Mouse (Mus musculus): ENCODE data around the gene Cnot10.

The Cnot10 gene

DNA sequence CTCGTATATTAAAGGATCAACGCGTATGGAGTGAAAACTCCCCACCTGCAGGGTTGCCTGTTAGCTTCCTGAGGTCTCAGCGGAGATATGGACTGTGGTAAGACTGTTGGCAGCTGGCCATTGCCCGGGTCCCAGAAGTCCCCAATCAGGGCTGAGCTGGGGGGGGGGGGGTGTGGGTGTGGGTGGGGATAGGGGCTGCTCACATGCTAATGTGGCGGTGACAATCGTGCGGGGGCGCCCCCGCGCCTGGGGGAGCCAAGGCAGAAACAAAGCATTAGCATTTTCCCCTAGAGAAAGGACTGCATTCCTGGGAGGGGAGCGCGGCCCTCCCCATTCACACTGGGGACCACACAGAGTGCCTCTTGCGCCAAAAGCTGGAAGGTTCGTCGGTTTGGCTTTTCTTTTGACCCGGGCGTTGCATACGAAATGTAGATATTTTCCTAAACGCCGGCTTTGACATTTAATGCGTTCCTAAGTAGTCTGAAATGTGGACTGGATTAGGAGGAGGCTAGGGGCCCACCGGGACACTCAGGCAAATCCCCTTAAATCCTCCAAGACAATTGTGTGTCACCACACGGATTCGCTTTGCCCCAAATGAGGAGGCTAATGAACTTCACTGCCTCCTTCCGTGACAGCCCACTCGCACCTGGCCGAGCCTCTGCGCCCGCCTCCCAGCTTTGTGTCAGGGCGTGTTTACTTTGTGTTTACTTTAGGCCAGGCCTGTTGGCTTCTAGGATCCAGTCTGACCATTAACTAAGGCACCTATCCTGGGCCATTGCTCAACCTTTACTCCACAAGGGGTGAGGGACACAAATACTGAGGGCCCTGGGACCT is 55.6 kb downstream of the Cnot10 start:
- DNase-seq (ENCODE audit: low spot score in 2 of 2) = no peak

DNA sequence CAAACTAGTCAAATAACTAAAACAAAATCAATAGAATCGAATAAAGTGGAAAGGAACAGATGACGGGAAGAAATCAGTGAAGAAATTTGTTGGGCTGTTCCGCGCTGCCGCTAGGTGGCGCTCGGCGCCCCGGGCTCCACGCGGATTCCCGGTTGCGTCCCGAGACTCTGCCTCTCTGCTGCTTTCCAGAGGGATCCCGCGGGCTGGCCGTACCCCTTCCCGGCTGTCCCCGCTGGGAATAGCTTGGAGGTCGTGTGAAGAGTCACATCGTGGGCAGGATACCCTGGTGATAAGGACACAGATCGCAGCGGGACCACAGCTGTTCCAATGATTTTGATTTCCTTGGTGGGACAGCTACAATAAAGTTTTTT is 56.2 kb downstream of the Cnot10 start:
- peak in 1 of 2 experiments; percentile 12 for DNase-seq (ENCODE audit: low spot score in 2 of 2)

- DNase-seq (ENCODE audit: low spot score in 2 of 2) = no peak
These were observed 61.3 kb downstream of the Cnot10 start for GRCm38 (mm10) chr9:114578646-114579045.

GRCm38 (mm10) chr9:114576001-114576400 is 64.0 kb downstream of the Cnot10 start:
- no peak for DNase-seq (ENCODE audit: low spot score in 2 of 2)

- no peak for DNase-seq (ENCODE audit: low spot score in 2 of 2)
These were observed 66.5 kb downstream of the Cnot10 start for GRCm38 (mm10) chr9:114573528-114573927.

- DNase-seq (ENCODE audit: low spot score in 2 of 2) = no peak
These were observed 71.1 kb downstream of the Cnot10 start for GRCm38 (mm10) chr9:114568682-114569474.

- no peak for DNase-seq (ENCODE audit: low spot score in 2 of 2)
These were observed 75.3 kb downstream of the Cnot10 start for GRCm38 (mm10) chr9:114564667-114565066.

DNA sequence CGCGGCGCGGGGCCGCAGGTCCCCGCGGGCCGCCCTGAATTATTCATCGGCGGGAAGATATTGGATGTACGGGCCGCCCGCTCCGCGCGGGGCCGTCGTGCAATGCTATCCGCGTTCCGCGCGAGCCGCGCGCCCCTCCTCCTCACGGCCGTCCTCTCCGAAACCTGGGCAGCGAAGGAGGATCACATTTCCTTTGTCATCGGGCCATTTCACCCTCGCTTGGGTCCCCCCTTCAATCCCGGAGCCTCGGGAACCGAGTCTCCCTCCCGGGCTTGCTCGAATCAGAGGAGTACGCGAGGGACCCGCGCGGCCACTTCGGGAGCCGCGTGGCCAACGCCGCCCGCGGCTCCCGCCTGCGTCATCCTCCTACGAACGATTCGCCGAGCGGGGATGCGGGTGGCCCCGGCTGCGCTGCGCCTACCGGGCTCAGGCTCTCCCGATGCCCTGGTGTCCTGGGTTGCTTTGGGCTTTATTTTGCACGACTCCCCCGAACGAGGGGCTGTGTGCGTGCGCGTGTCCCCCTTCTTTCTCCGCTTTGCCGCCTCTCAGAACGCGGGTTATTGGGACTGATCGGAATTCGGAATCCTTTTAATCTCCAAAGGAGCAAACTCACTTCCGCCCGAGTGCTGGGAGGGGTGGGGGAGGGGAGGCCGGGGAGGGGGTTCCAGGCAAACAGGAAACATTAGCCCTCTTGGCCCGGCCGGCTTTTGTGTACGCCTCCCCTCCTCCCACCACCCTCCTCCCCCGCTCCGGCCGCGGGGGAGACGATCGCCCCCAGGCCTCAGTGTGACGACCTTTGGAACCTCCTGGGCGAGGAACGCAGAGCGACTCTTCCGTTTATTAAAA is 76.0 kb downstream of the Cnot10 start, which contains the start of gene Trim71:
Trim71 (minus strand) TSS at position 609 of the 846 bp plus-strand sequence.
- DNase-seq (ENCODE audit: low spot score in 2 of 2) = no peak

DNA sequence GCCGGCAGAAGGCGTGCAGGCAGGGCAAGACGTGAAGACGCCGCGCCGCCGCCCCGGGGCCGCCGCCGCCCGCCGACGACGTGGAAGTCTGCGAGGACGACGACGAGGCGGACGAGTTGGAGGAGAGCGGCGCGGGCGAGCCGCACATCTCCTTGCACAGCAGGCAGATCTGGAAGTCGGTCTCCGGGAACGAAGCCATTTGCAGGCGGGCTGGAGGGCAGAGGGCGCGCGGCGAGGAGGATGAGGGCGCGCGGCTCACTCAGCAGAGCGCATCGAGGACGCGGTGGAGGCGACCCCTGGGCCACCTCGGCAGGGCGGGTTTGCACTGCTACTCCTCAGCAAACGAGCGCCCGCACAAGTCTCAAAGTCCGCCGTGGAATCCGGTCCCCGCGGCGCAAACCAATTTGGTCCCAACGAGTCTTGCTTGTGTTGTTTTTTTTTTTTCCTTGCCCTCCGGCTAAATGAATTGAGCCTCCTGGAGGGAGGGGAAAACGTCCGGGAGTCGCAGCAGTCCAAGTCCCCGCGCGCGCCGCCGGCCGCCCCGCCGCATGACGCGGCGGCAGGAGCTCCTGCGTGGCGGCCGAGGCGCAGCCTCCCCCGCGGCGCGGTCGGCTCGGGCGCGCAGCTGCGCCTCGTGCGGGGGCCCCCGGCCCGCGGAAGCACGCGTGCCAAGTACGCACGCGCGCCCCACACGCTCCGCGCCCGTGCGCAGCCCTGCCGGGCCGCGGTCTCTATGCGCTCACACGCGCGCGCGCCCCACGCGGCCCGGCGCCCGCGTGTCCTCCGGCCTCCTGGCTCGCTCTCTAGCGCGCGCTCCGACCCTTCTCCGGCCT is 76.8 kb downstream of the Cnot10 start:
- no peak for DNase-seq (ENCODE audit: low spot score in 2 of 2)

DNA sequence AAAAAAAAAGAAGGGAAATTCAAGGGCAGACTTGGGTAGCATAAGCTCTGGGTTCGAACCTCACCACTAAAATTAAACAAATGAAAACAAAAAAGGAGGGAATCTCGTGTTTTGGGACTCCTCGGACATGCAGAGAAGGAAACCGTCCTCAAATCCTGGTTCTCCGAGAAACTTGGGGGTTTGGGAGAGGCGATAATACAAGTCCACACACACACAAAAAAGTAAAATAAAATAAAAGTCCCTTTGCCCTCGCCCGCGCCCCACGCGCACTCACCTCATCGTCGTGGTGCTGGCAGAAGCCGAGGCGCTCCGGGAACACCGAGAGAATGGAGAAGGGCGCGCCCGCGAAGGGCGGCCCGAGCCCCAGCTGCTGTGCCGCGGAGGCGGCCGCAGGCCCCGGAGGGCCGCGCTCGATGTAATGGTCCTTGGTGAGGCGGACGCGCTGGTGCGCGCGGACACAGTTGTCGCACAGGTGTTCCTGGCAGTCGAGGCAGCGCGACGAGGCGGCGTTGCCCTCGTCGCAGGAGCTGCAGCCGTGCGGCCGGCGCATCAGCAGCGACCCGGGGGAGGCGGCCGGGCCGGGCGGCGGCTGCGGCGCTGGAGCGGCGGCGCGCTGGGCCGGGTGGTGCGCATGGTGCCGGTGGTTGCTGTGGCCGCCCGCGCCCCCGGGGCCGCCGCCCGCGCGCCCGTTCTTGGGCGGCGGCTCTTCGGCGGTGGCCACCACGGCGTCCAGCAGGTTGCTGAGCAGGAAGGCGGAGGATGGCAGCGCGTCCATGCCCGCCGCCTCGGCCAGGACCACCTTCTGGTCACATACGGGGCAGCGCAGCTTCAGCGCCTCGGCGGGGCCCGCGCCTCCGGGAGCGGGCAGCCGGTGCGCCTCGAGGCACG is 77.7 kb downstream of the Cnot10 start:
- no peak for DNase-seq (ENCODE audit: low spot score in 2 of 2)

DNA sequence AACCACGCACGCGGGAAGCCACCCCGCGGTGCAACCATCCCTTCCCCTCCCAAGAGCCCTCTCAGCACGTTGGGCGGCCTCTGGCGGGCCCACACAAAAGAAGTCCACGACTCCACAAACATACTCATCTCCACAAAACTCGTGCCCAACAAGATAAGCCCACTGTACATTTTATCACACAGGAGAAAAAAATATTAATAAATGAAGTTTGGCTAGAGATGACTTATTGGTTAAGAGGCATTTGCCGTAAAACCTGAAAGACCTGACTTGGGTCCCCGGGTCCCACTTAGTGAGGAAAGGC is 78.4 kb downstream of the Cnot10 start:
- no peak for DNase-seq (ENCODE audit: low spot score in 2 of 2)

- no peak for DNase-seq (ENCODE audit: low spot score in 2 of 2)
These were observed 79.0 kb downstream of the Cnot10 start for GRCm38 (mm10) chr9:114560771-114561670.

DNA sequence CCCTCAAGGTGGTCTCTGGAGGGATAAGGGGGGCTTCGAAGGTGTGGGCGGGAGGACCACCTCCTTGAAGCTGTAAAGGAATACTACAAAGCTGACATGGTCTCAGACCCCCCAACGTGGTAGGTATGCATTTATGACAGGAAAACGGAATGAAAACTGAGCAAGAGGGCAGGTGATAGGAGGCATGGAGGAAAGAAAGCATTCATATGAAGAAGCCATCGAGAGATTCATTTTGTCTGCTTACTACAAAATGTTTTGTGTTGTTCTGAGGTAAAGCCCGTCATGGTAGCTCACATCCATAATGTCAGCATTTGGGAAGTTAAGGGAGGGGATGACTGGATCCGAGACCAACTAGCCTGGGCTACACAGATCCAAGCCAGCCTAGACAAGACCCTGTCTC is 79.8 kb downstream of the Cnot10 start:
- DNase-seq (ENCODE audit: low spot score in 2 of 2) = no peak

GRCm38 (mm10) chr9:114557086-114557485 is 82.9 kb downstream of the Cnot10 start:
- DNase-seq (ENCODE audit: low spot score in 2 of 2) = no peak

- no peak for DNase-seq (ENCODE audit: low spot score in 2 of 2)
These were observed 83.6 kb downstream of the Cnot10 start for GRCm38 (mm10) chr9:114556276-114556855.

DNA sequence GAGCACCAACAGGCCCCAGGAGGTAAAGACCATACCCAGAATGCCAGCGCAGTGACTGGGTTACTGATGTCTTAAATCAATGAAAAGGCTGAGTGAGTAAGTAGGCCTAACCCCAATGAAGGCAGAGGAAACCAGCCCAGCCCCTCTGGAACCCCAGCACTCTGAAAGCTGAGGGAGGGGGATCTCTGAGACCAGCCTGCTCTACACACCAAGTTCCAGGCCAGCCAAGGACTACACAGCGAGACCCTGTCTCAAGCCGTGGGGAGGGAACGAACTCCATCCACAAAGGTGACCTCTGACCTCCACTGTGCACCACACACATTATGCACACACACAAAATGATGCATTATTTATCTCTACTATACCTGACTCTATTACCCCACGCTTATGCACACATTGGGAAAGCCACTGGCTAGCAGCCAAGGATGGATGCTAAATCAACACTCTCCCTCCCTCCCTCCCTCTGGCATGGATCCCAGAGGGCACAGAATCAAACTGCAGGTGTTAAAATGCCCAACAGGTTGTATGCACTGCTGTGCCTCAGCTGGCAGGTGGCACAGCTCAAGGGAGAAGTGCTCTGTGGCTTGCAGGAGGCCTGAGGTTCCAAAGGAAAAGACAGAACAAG is 85.5 kb downstream of the Cnot10 start:
- no peak for DNase-seq (ENCODE audit: low spot score in 2 of 2)

DNA sequence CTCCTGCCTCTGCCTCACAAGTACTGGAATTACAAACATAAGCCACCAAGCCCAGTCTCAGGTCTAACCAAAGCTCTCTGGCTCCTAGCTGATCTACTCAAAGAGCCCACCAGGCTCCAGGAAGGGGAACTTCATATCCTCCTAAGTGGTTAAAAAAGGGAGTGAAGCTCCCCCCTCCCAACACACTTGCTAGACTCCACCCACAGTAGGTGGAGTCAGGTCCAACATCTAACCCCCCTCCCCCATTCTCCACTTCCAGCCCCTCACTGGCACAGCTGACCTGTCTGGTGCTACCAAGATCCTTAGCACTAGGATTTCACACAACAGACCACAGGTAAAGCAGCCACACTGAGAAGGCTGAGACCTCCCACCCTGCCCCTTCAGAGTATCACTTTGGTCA is 86.2 kb downstream of the Cnot10 start:
- DNase-seq (ENCODE audit: low spot score in 2 of 2) = no peak

DNA sequence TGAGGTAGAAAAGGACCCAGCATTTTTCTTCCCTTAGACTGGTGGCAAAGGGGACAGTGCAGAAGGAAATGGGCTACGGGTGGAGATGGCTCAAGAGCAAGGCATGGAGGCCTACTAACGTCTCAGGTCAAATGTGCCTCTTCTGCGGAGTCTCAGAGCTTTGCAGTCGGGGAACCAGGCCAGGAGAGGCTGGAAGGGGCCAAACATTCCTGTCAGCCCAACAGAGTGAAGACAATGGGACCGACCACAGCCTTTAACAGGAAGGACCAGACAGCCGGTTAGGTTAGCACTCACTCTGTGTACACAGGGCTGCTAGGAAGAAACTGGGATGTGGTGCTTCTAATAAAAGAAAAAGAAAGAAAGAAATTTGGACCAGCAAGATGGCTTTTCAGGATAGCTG is 90.0 kb downstream of the Cnot10 start:
- no peak for DNase-seq (ENCODE audit: low spot score in 2 of 2)
